Mouse (Mus musculus) embryonic facial prominence, embryonic 11.5 days (tissue): Measurements from ENCODE around the gene Uaca. TPM values are rescaled to one million over a fixed set of nuclear protein-coding genes. Genes with fewer than 3 reads are reported as not detected.

Experiments used
- ATAC-seq: fragments of 200-750 bp; cut with Nextera tagmentation; replicated peaks from 2 replicates; pipeline ENCODE4 v1.8.0; 2017; ENCODE audit warnings: low read depth; ENCODE audit not compliant: insufficient number of reproducible peaks, low FRiP score, low TSS enrichment
- DNase-seq: peaks from one replicate; pipeline ENCODE4 v3.0.0-alpha.2; 2015; ENCODE audit warnings: low spot score
- H3K27ac ChIP-seq: fragments of 300-500 bp; sonication (generic); replicated peaks from 2 replicates; pipeline ENCODE4 v1.5.1; 2014; ENCODE audit warnings: mild to moderate bottlenecking, low read depth, low read length, control low read depth
- H3K27me3 ChIP-seq: fragments of 300-500 bp; sonication (generic); 2 replicates; pipeline ENCODE4 v1.6.1; 2014; ENCODE audit warnings: mild to moderate bottlenecking, low read length, moderate library complexity, mixed read lengths; ENCODE audit not compliant: control insufficient read depth, insufficient read depth
- H3K36me3 ChIP-seq: fragments of 300-500 bp; sonication (generic); replicated peaks from 2 replicates; pipeline ENCODE4 v1.6.1; 2014; ENCODE audit warnings: low read depth, mild to moderate bottlenecking, low read length, moderate library complexity, mixed read lengths; ENCODE audit not compliant: control insufficient read depth, insufficient read depth
- H3K4me1 ChIP-seq: fragments of 300-500 bp; sonication (generic); 2 replicates; pipeline ENCODE4 v1.6.1; 2014; ENCODE audit warnings: low read length, mixed read lengths; ENCODE audit not compliant: control insufficient read depth, insufficient read depth
- H3K4me2 ChIP-seq: fragments of 300-500 bp; sonication (generic); 2 replicates; pipeline ENCODE4 v1.6.1; 2014; ENCODE audit warnings: low read depth, mild to moderate bottlenecking, control low read depth, low read length, moderate library complexity
- H3K4me3 ChIP-seq: fragments of 300-500 bp; sonication (generic); 2 replicates; pipeline ENCODE4 v1.5.1; 2014; ENCODE audit warnings: low read depth, low read length, control low read depth
- H3K9ac ChIP-seq: fragments of 300-500 bp; sonication (generic); replicated peaks from 2 replicates; pipeline ENCODE4 v1.6.1; 2014; ENCODE audit warnings: mild to moderate bottlenecking, control low read depth, low read length
- H3K9me3 ChIP-seq: fragments of 300-500 bp; sonication (generic); replicated peaks from 2 replicates; pipeline ENCODE4 v1.6.1; 2016; ENCODE audit warnings: mild to moderate bottlenecking, low read length, inconsistent platforms, mixed read lengths; ENCODE audit not compliant: control insufficient read depth
- WGBS: fragments of 180-500 bp; shearing (Covaris S2); extraction: QIAGEN DNeasy Blood & Tissue Kit; methylation state at CpG from one replicate; pipeline ENCODE4 v1.1.7; 2014; 5-methylcytosine and 5-hydroxymethylcytosine counted together
- polyA plus RNA-seq: library from polyadenylated mRNA; unstranded; fragments of >200 nt; fragmentation: Nextera tagmentation; extraction: Ambion mirVana; gene quantifications from 2 replicates; pipeline ENCODE4 v1.2.1, GENCODE M21; 2014

Gene Uaca
- polyA plus RNA-seq, 1 experiment from 2014 or later: 22.8 TPM

GRCm38 (mm10) chr9:60841393-60841792 lies 47.1 kb downstream of the Uaca start:
- no peak overlapping the region for H3K9ac ChIP-seq
- 17% methylated on average over 5 of the region's 5 CpGs for WGBS
- no peaks in the 10 kb centered on the region for H3K27me3 ChIP-seq
- no peaks in the 10 kb centered on the region for H3K9me3 ChIP-seq
- H3K27ac ChIP-seq: no peak overlapping the region
- no peak overlapping the region for H3K4me3 ChIP-seq
- H3K36me3 ChIP-seq: no peaks in the 10 kb centered on the region
- DNase-seq (no peak), ATAC-seq (no peak)
- H3K4me2 ChIP-seq: no peak overlapping the region
- H3K4me1 ChIP-seq: peaks cover 4% of the 10 kb centered on the region

- no peaks in the 10 kb centered on the region for H3K27me3 ChIP-seq
- H3K4me1 ChIP-seq: peaks cover 4% of the 10 kb centered on the region
- H3K36me3 ChIP-seq: no peaks in the 10 kb centered on the region
- no peak overlapping the region for H3K4me2 ChIP-seq
- H3K4me3 ChIP-seq: no peak overlapping the region
- no peak overlapping the region for H3K9ac ChIP-seq
- no peaks in the 10 kb centered on the region for H3K9me3 ChIP-seq
- H3K27ac ChIP-seq: no peak overlapping the region
- whole genome bisulfite sequencing: 81% methylated on average over 6 of the region's 6 CpGs
- DNase-seq (no peak), ATAC-seq (no peak)
Measured at GRCm38 (mm10) chr9:60843415-60844076, 49.2 kb downstream of the Uaca start.

- H3K27ac ChIP-seq: no peak overlapping the region
- no peak overlapping the region for H3K9ac ChIP-seq
- H3K9me3 ChIP-seq: no peaks in the 10 kb centered on the region
- DNase-seq (no peak), ATAC-seq (no peak)
- H3K36me3 ChIP-seq: no peaks in the 10 kb centered on the region
- 40% methylated on average over 9 of the region's 9 CpGs for WGBS
- no peaks in the 10 kb centered on the region for H3K4me1 ChIP-seq
- H3K27me3 ChIP-seq: no peaks in the 10 kb centered on the region
- no peak overlapping the region for H3K4me3 ChIP-seq
- H3K4me2 ChIP-seq: no peak overlapping the region
Measured at GRCm38 (mm10) chr9:60848730-60849129, 54.4 kb downstream of the Uaca start.

GRCm38 (mm10) chr9:60849986-60850385 lies 55.6 kb downstream of the Uaca start:
- no peak overlapping the region for H3K4me3 ChIP-seq
- ATAC-seq (no peak), DNase-seq (no peak)
- WGBS: 80% methylated on average over 12 of the region's 12 CpGs
- no peaks in the 10 kb centered on the region for H3K36me3 ChIP-seq
- H3K9me3 ChIP-seq: no peaks in the 10 kb centered on the region
- no peak overlapping the region for H3K4me2 ChIP-seq
- no peaks in the 10 kb centered on the region for H3K27me3 ChIP-seq
- H3K27ac ChIP-seq: no peak overlapping the region
- no peak overlapping the region for H3K9ac ChIP-seq
- no peaks in the 10 kb centered on the region for H3K4me1 ChIP-seq

- Histone ChIP-seq H3K27ac (no peak overlapping the region), H3K36me3 (no peaks in the 10 kb centered on the region; the same call in 1 of the 2 replicates), H3K27me3 (no peaks in the 10 kb centered on the region), H3K4me1 (no peaks in the 10 kb centered on the region), H3K9ac (no peak overlapping the region), H3K4me2 (no peak overlapping the region), H3K9me3 (no peaks in the 10 kb centered on the region), H3K4me3 (no peak overlapping the region)
- 90% methylated on average over 11 of the region's 11 CpGs for WGBS
- no peak for DNase-seq
- no peak for ATAC-seq
Measured at GRCm38 (mm10) chr9:60854196-60854595, 59.9 kb downstream of the Uaca start.

- ATAC-seq: no peak; the same call in 1 of the 2 replicates
Measured at GRCm38 (mm10) chr9:60857833-60858232, 63.5 kb downstream of the Uaca start.

GRCm38 (mm10) chr9:60858306-60858960 lies 64.1 kb downstream of the Uaca start:
- H3K4me1 ChIP-seq: no peaks in the 10 kb centered on the region
- H3K9me3 ChIP-seq: no peaks in the 10 kb centered on the region
- no peaks in the 10 kb centered on the region for H3K27me3 ChIP-seq
- DNase-seq (peak; percentile 79), ATAC-seq (no peak)
- H3K9ac ChIP-seq: no peak overlapping the region
- no peaks in the 10 kb centered on the region; the same call in none of the 2 replicates for H3K36me3 ChIP-seq
- WGBS: 39% methylated on average over 11 of the region's 11 CpGs
- no peak overlapping the region for H3K4me3 ChIP-seq
- H3K27ac ChIP-seq: no peak overlapping the region
- peak overlapping the region; percentile 23; the same call in 1 of the 2 replicates for H3K4me2 ChIP-seq

More at GRCm38 (mm10) chr9:60857833-60858232, 63.5 kb downstream of the Uaca start:
- H3K9me3 ChIP-seq: no peaks in the 10 kb centered on the region
- H3K4me1 ChIP-seq: no peaks in the 10 kb centered on the region
- H3K4me3 ChIP-seq: no peak overlapping the region
- peak; percentile 74 for DNase-seq
- no peak overlapping the region for H3K4me2 ChIP-seq
- no peak overlapping the region for H3K9ac ChIP-seq
- H3K36me3 ChIP-seq: no peaks in the 10 kb centered on the region; the same call in none of the 2 replicates
- no peak overlapping the region for H3K27ac ChIP-seq
- WGBS: 27% methylated on average over 5 of the region's 5 CpGs
- no peaks in the 10 kb centered on the region for H3K27me3 ChIP-seq

GRCm38 (mm10) chr9:60859031-60859430 lies 64.7 kb downstream of the Uaca start:
- Histone ChIP-seq H3K27ac (no peak overlapping the region), H3K36me3 (no peaks in the 10 kb centered on the region; the same call in none of the 2 replicates), H3K27me3 (no peaks in the 10 kb centered on the region), H3K4me2 (no peak overlapping the region), H3K9ac (no peak overlapping the region), H3K4me3 (no peak overlapping the region), H3K9me3 (no peaks in the 10 kb centered on the region), H3K4me1 (no peaks in the 10 kb centered on the region)
- no peak for ATAC-seq
- WGBS: 74% methylated on average over 9 of the region's 9 CpGs
- no peak for DNase-seq
